Mouse (Mus musculus): ENCODE results near the gene Pde7b.

Gene Pde7b

DNA sequence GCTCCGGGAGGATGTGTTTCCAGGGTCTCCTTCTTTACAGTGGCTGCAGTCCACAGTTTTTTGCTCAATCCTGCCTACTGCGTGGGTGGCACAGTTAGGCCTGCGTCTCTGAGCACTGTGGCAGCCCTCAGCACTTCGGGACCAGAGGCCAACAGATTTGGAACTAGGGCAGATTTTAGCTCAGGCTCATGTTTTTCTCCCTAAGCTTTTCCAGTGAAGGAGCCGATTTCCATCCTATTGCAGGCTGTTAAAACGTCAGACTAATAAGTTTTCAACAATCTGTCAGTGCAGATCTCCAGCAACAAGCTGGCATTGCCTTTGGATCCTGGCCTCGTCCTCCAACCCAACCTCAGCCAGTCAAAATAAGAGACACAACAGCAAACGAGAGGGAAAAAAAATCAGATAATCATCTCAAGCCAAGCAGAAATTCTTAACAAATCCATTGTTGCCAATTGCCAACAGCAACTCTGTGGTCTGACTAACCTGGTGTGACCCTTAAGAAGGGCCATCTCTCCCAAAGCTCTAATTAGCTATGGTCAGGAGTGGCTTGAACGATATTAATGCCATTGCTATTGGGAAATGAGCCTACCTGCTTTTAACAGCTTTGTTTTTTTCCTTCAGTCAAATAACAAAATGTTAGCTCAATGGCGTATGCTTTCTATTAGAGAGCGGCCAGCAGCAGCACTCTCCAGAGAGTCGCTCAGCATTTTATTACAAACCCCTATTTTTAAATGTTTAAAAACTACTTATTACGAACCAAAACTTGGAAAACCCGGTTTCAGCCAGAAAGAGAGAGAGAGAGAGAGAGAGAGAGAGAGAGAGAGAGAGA, 92.4 kb downstream of the Pde7b start:
- DNase-seq = no peak

GRCm38 (mm10) chr10:20630122-20630521, 94.8 kb downstream of the Pde7b start:
- DNase-seq = no peak

GRCm38 (mm10) chr10:20625702-20626375, 99.0 kb downstream of the Pde7b start:
- no peak for DNase-seq

DNA sequence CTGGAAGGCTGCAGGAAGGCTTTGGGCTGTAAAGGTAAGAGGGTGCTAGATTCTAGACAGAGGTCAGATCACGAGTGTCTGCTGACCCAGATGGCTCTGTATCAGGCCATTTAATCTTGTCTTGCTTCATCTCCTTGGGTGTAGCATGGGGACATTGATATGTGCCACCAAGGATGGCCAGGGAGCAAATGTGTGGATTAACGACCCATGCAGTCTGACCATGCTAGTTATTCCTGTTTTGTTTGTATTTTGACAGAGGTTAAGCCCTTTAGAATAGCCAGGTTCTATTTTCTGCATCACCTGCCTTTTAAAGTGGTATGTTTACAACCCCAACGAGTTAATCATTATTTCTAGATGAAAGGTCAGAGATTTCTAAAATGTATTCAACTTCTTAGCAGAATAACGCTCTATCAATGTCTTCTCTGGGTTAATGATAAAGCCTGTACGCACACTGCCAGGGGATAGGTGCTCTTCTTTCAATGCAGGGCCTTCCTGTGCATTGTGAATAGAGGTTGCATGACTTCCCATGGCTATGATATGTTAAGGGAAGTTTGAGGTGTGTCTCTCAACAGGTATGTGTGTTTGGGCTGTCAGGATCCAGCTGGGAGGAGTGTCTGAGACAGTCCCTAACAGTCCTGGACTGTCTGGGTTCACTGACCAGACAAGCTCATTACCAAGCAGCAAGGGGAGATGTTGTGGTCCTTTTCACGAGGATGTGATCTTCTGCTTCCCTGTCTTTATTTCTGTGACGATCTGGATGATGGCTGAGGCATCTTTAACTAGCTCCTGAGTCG, 103.0 kb downstream of the Pde7b start:
- DNase-seq = no peak

- no peak for DNase-seq
Observed at GRCm38 (mm10) chr10:20606007-20606406, 118.9 kb downstream of the Pde7b start.

DNA sequence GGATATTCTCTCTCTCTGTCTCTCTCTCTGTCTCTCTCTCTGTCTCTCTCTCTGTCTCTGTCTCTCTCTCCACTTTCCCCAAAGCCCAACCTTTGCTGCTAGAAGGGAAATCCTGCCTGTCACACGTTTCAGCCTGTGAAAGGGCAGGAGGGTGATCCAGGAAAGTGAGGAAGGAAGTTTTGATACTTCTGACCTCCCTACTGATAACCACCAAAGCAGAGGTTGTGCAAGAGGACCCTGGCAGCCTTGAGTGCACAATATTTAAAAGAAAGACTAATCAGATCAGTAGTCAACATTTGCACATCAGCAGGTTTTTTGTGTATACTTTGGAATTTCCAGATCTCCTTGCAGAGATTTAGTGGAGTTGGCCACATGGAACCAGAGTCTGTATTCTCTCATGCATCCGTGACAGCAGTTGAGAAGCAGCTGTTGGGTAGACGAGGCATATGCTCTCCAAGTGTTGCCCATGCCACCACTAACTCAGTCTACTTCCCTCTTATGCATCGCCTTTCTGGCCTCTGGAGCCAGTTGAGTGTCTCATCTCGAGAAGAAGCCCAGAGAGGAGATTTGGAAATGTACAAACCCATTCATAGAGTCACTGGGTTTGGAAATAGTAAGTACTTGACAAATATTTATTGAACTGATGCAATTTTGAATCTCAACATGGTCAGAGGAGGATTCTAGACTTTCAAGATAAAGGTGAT, 129.6 kb downstream of the Pde7b start:
- no peak for DNase-seq

DNA sequence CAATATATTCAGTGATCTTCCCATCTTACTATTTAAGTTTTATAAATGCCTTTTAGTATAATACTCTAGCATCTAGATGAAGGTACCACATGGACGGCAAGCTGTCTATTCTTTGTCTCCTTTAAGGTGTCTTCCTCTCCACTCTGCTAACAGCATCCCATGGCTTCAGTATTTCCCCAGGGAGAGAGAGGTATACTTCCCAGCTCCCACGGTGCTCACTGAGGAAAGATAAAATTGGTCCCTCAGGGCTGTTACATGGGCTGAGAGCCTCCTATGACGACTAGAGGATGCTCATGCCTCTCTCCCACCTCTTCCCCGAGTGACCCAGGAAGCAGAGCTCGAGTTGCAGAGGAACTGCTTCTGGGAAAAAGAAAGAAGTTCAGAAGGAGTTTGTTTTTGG, 130.9 kb downstream of the Pde7b start:
- DNase-seq = no peak

GRCm38 (mm10) chr10:20590100-20590499, 134.8 kb downstream of the Pde7b start:
- DNase-seq = no peak

- no peak for DNase-seq
Observed at GRCm38 (mm10) chr10:20585959-20586358, 138.9 kb downstream of the Pde7b start.

- no peak for DNase-seq
Observed at GRCm38 (mm10) chr10:20575002-20575401, 149.9 kb downstream of the Pde7b start.

- DNase-seq = no peak
Observed at GRCm38 (mm10) chr10:20574414-20574813, 150.5 kb downstream of the Pde7b start.

- DNase-seq = no peak
Observed at GRCm38 (mm10) chr10:20571521-20571920, 153.4 kb downstream of the Pde7b start.

DNA sequence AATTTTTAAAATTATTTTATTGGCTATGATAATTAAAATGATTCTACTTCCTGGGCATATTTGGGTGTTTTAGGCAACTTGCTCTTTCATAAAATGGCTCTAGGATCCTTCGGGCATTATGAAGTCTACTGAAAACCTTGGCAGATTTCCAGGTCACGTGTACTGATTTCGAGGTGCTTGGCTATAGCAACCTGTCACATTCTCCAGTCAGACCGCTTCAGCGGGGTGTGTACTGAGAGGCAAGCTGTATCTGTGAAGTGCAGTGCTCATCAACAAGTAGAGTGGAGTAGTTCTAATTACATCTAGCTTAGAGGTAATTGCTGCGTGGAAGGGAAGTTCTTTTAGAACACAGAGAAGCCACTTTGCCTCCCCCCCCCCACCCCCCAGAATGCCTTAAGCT, 156.2 kb downstream of the Pde7b start:
- DNase-seq = no peak

GRCm38 (mm10) chr10:20567684-20568236, 157.1 kb downstream of the Pde7b start:
- no peak for DNase-seq

GRCm38 (mm10) chr10:20556477-20556876, 168.4 kb downstream of the Pde7b start:
- no peak for DNase-seq

DNA sequence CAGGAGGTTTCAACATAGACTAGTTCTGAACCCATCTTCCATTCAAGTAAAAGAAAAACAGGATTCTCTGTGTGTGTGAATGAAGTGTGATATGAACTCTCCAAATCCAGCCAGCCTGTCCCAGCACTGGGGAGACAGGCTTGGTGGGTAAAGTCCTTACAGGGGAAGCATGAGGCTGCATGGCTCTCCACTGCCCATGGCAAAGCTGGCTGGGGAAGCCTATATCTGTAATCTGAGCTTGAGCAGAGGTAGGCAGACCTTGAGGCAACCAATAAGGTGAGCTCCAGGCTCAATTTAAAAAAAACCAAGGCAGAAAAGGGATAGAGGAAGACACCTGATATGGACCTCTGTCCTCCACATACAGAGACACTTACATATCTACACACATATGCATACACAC, 173.5 kb downstream of the Pde7b start:
- no peak for DNase-seq

- DNase-seq = no peak
Observed at GRCm38 (mm10) chr10:20550771-20551170, 174.1 kb downstream of the Pde7b start.

DNA sequence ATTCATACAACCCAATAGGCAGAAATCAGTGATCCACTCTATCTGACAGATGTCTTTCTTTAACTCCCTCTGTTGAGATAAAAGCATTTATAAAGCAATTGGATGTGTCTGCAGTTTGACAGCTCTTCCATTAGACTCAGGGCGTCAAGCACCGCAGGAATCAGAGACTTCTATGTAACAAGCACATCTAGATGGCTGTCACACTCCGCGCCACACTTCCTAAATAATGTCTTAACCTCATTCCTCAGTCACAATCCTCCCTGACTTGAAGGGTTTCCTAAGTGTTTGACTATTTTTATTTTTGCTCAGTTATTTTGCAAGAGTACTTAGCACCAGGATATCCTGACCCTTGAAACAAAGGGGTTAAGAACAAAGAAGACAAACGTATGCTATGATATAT, 174.7 kb downstream of the Pde7b start:
- no peak for DNase-seq

DNA sequence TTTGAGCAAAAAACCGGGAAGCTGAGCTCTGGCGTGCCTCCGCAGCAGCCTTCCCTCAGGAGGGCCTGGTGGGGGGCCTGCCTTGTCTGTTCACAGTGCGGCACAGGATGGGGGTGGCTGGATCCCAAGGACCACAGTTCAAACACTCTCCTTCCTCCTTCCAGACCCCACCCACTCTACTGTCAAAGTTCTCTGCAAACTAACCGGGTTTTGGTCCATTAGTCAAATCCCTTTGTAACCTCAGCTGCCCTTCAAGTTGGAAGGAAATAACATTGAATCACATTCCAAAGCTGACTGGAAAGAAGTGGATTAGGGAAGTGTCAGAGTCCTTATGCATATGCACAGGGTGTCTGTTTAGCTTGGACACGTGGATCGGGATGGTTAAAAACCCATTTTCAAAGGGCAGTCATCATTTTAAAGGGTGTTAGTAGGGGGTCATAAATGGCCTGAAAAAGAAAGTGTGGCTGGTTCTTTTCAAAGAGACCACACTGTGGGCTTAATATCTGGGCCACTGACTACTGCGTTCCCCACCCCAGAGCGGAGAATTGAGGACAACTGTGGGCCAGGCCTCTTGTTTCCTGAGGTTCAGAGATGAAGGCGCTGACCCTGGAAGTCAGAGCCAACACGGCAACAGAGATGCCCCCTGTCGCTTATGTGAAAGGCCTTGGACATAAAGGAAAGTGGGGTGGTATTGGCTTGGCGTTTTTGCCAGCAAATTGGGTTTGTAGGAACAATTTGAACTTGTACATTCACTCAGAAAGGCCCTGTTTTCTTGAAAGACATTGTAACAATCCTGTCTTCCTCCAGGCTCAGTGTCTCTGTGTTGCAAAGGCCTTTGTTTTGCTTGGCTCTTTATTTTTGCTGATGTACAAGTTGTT, 175.8 kb downstream of the Pde7b start:
- DNase-seq = no peak

GRCm38 (mm10) chr10:20547951-20548551, 176.8 kb downstream of the Pde7b start:
- DNase-seq = no peak

GRCm38 (mm10) chr10:20543121-20543520, 181.8 kb downstream of the Pde7b start:
- no peak for DNase-seq

Data from cerebellum, adult 9-10 months (tissue).